In genomic region chr2:32536086-32536633, GRCm38 (mm10) we compare ENCODE assay signal across 8 mouse cellular contexts. TPM values are rescaled to one million over a fixed set of nuclear protein-coding genes. Genes with fewer than 3 reads are reported as not detected.
DNase-seq lines count a peak whose midpoint lies in the region; ATAC-seq and TF ChIP-seq lines count a peak whose summit lies in the region.

No protein-coding gene starts in this region.

- H3K4me1 ChIP-seq in brown adipose tissue, adult 24 weeks (ENCODE audit: control insufficient read depth, insufficient read depth, insufficient read length, low read length) = peaks cover 38% of the 10 kb centered on the region
- H3K4me1 ChIP-seq in forebrain, postnatal 0 days (ENCODE audit: insufficient read depth) = peaks cover 25% of the 10 kb centered on the region
- H3K4me1 ChIP-seq in kidney, embryonic 15.5 days = peaks cover 73% of the 10 kb centered on the region
- H3K4me1 ChIP-seq in midbrain, embryonic 10.5 days = peaks cover 77% of the 10 kb centered on the region

- no peaks in the 10 kb centered on the region for H3K9me3 ChIP-seq in forebrain, postnatal 0 days (ENCODE audit: low read length)
- H3K9me3 ChIP-seq in kidney, embryonic 15.5 days (replicated peaks) = no peaks in the 10 kb centered on the region
- H3K9me3 ChIP-seq in midbrain, embryonic 10.5 days (replicated peaks) = no peaks in the 10 kb centered on the region

- H3K27me3 ChIP-seq in forebrain, postnatal 0 days (ENCODE audit: insufficient read depth, low read length) = no peaks in the 10 kb centered on the region
- H3K27me3 ChIP-seq in kidney, embryonic 15.5 days = no peaks in the 10 kb centered on the region
- no peaks in the 10 kb centered on the region for H3K27me3 ChIP-seq in midbrain, embryonic 10.5 days (ENCODE audit: low read depth, poor library complexity, severe bottlenecking)

- H3K36me3 ChIP-seq in forebrain, postnatal 0 days (ENCODE audit: insufficient read depth) = no peaks in the 10 kb centered on the region
- H3K36me3 ChIP-seq in kidney, embryonic 15.5 days = no peaks in the 10 kb centered on the region
- no peaks in the 10 kb centered on the region for H3K36me3 ChIP-seq in midbrain, embryonic 10.5 days

- peak; percentile 32 for DNase-seq in ovary, postnatal 36 days (ENCODE audit: low spot score)
- no peak for DNase-seq in ovary, adult 18-20 months (ENCODE audit: low spot score)
- DNase-seq in forebrain, postnatal 0 days = no peak
- DNase-seq in midbrain, embryonic 10.5 days (ENCODE audit: low spot score) = peak; percentile 26
- no peak for DNase-seq in urinary bladder, postnatal 4 days (ENCODE audit: low spot score in 2 of 2)

- H3K27ac ChIP-seq in brown adipose tissue, adult 24 weeks (replicated peaks; ENCODE audit: low read depth, low read length) = peak overlapping the region; percentile 75
- H3K27ac ChIP-seq in forebrain, postnatal 0 days (ENCODE audit: low read depth, low read length) = peak overlapping the region; percentile 46
- peak overlapping the region; percentile 97 for H3K27ac ChIP-seq in kidney, embryonic 15.5 days
- H3K27ac ChIP-seq in midbrain, embryonic 10.5 days (replicated peaks) = peak overlapping the region; percentile 94

- 3% methylated on average over 14 of the region's 14 CpGs for WGBS in forebrain, postnatal 0 days
- WGBS in kidney, embryonic 15.5 days = 2% methylated on average over 14 of the region's 14 CpGs
- under 1% methylated on average over 14 of the region's 14 CpGs for WGBS in midbrain, embryonic 10.5 days

- peak overlapping the region; percentile 87 for H3K4me3 ChIP-seq in brown adipose tissue, adult 24 weeks (ENCODE audit: insufficient read depth, low read depth, low read length)
- H3K4me3 ChIP-seq in forebrain, postnatal 0 days (ENCODE audit: low read depth, low read length) = peak overlapping the region; percentile 92
- peak overlapping the region; percentile 97 for H3K4me3 ChIP-seq in kidney, embryonic 15.5 days (replicated peaks)
- peak overlapping the region; percentile 91 for H3K4me3 ChIP-seq in midbrain, embryonic 10.5 days

- no peak for ATAC-seq in forebrain, postnatal 0 days
- ATAC-seq in kidney, embryonic 15.5 days (replicated peaks; ENCODE audit: low FRiP score) = no peak
- no peak for ATAC-seq in megakaryocyte-erythroid progenitor cell, adult 5-6 weeks (replicated peaks; ENCODE audit: low FRiP score, low TSS enrichment, poor library complexity, severe bottlenecking)

- no peak for TF ChIP-seq CTCF in forebrain, postnatal 0 days (IDR thresholded peaks at IDR 0.05; ENCODE audit: low read depth)

- peak overlapping the region; percentile 92 for H3K9ac ChIP-seq in forebrain, postnatal 0 days
- peak overlapping the region; percentile 95 for H3K9ac ChIP-seq in kidney, embryonic 15.5 days

- peak overlapping the region; percentile 76 for H3K4me2 ChIP-seq in forebrain, postnatal 0 days (ENCODE audit: low read depth)
- H3K4me2 ChIP-seq in kidney, embryonic 15.5 days = peak overlapping the region; percentile 87

RNA-seq across cellular contexts. Expression of gene Fam102a, which starts 1.0 kb away (rescaled TPM):
- polyA plus RNA-seq in brown adipose tissue, adult 24 weeks (2012; ENCODE audit: insufficient read depth, insufficient read length, missing spikeins) = 6.3 and 15.4 TPM in 2 replicates
- 17.6 and 19.7 TPM in 2 replicates for total RNA-seq in forebrain, postnatal 0 days (2014; rRNA removed)
- polyA plus RNA-seq in forebrain, postnatal 0 days (2015; fragmentation: Nextera tagmentation; extraction: Ambion mirVana) = 7.2 and 7.5 TPM in 2 replicates
- polyA plus RNA-seq in kidney, embryonic 15.5 days (2015; fragmentation: Nextera tagmentation; extraction: Ambion mirVana) = 14.5 and 15.0 TPM in 2 replicates
- polyA plus RNA-seq in midbrain, embryonic 10.5 days (2016; fragmentation: Nextera tagmentation; extraction: Ambion mirVana) = 6.8 and 7.9 TPM in 2 replicates
- total RNA-seq in megakaryocyte-erythroid progenitor cell, adult 5-6 weeks (2014; fragmentation: Nextera tagmentation) = 1.5 and 2.9 TPM in 2 replicates
- 0.34 and 2.3 TPM in 2 replicates for total RNA-seq in megakaryocyte-erythroid progenitor cell, adult 5-6 weeks (2017)

RNA-seq across cellular contexts. Expression of gene Dpm2, which starts 34.5 kb away (rescaled TPM):
- 31.2 and 37.5 TPM in 2 replicates for polyA plus RNA-seq in brown adipose tissue, adult 24 weeks (2012; ENCODE audit: insufficient read depth, insufficient read length, missing spikeins)
- 59.2 and 60.5 TPM in 2 replicates for total RNA-seq in forebrain, postnatal 0 days (2014; rRNA removed)
- 142 and 152 TPM in 2 replicates for polyA plus RNA-seq in forebrain, postnatal 0 days (2015; fragmentation: Nextera tagmentation; extraction: Ambion mirVana)
- 103 and 107 TPM in 2 replicates for polyA plus RNA-seq in kidney, embryonic 15.5 days (2015; fragmentation: Nextera tagmentation; extraction: Ambion mirVana)
- 113 and 116 TPM in 2 replicates for polyA plus RNA-seq in midbrain, embryonic 10.5 days (2016; fragmentation: Nextera tagmentation; extraction: Ambion mirVana)
- total RNA-seq in megakaryocyte-erythroid progenitor cell, adult 5-6 weeks (2014; fragmentation: Nextera tagmentation) = 94.2 and 108 TPM in 2 replicates
- total RNA-seq in megakaryocyte-erythroid progenitor cell, adult 5-6 weeks (2017) = 33.0 and 38.5 TPM in 2 replicates

RNA-seq across cellular contexts. Expression of gene Pip5kl1, which starts 38.4 kb away (rescaled TPM):
- polyA plus RNA-seq in brown adipose tissue, adult 24 weeks (2012; ENCODE audit: insufficient read depth, insufficient read length, missing spikeins) = not detected in 2 replicates
- 6.4 and 11.8 TPM in 2 replicates for total RNA-seq in forebrain, postnatal 0 days (2014; rRNA removed)
- polyA plus RNA-seq in forebrain, postnatal 0 days (2015; fragmentation: Nextera tagmentation; extraction: Ambion mirVana) = 5.6 and 8.2 TPM in 2 replicates
- 2.0 and 2.7 TPM in 2 replicates for polyA plus RNA-seq in kidney, embryonic 15.5 days (2015; fragmentation: Nextera tagmentation; extraction: Ambion mirVana)
- 1.9 and 2.8 TPM in 2 replicates for polyA plus RNA-seq in midbrain, embryonic 10.5 days (2016; fragmentation: Nextera tagmentation; extraction: Ambion mirVana)
- total RNA-seq in megakaryocyte-erythroid progenitor cell, adult 5-6 weeks (2014; fragmentation: Nextera tagmentation) = not detected in 2 replicates
- total RNA-seq in megakaryocyte-erythroid progenitor cell, adult 5-6 weeks (2017) = 0.23 TPM in 1 of 2 replicates, not detected in the other

RNA-seq across cellular contexts. Expression of gene 9430097D07Rik, which starts 39.3 kb away (rescaled TPM):
- polyA plus RNA-seq in brown adipose tissue, adult 24 weeks (2012; ENCODE audit: insufficient read depth, insufficient read length, missing spikeins) = not detected in 2 replicates
- 0.38 and 1.0 TPM in 2 replicates for total RNA-seq in forebrain, postnatal 0 days (2014; rRNA removed)
- polyA plus RNA-seq in forebrain, postnatal 0 days (2015; fragmentation: Nextera tagmentation; extraction: Ambion mirVana) = 0.26 and 0.45 TPM in 2 replicates
- 0.10 and 0.17 TPM in 2 replicates for polyA plus RNA-seq in kidney, embryonic 15.5 days (2015; fragmentation: Nextera tagmentation; extraction: Ambion mirVana)
- 0.17 and 0.22 TPM in 2 replicates for polyA plus RNA-seq in midbrain, embryonic 10.5 days (2016; fragmentation: Nextera tagmentation; extraction: Ambion mirVana)
- total RNA-seq in megakaryocyte-erythroid progenitor cell, adult 5-6 weeks (2014; fragmentation: Nextera tagmentation) = not detected in 2 replicates
- 0.75 TPM in 1 of 2 replicates, not detected in the other for total RNA-seq in megakaryocyte-erythroid progenitor cell, adult 5-6 weeks (2017)

RNA-seq across cellular contexts. Expression of gene St6galnac4, which starts 50.7 kb away (rescaled TPM):
- polyA plus RNA-seq in brown adipose tissue, adult 24 weeks (2012; ENCODE audit: insufficient read depth, insufficient read length, missing spikeins) = 2.4 and 3.0 TPM in 2 replicates
- 32.4 and 35.5 TPM in 2 replicates for total RNA-seq in forebrain, postnatal 0 days (2014; rRNA removed)
- polyA plus RNA-seq in forebrain, postnatal 0 days (2015; fragmentation: Nextera tagmentation; extraction: Ambion mirVana) = 31.3 and 33.2 TPM in 2 replicates
- polyA plus RNA-seq in kidney, embryonic 15.5 days (2015; fragmentation: Nextera tagmentation; extraction: Ambion mirVana) = 22.3 and 23.2 TPM in 2 replicates
- 15.9 and 17.1 TPM in 2 replicates for polyA plus RNA-seq in midbrain, embryonic 10.5 days (2016; fragmentation: Nextera tagmentation; extraction: Ambion mirVana)
- total RNA-seq in megakaryocyte-erythroid progenitor cell, adult 5-6 weeks (2014; fragmentation: Nextera tagmentation) = 21.5 and 29.8 TPM in 2 replicates
- total RNA-seq in megakaryocyte-erythroid progenitor cell, adult 5-6 weeks (2017) = 22.3 and 22.7 TPM in 2 replicates

Comparison
In these comparisons a context has a peak if more than half of its experiments do, and no peak if none do; other contexts are left out.
1. DNase-seq: peak in ovary, postnatal 36 days (single experiment) and midbrain, embryonic 10.5 days (single experiment); none in ovary, adult 18-20 months (single experiment), forebrain, postnatal 0 days (single experiment) and urinary bladder, postnatal 4 days (0 of 2).
2. H3K27ac ChIP-seq: peak in every context shown above with its lines; median percentile 97 in kidney, embryonic 15.5 days; 94 in midbrain, embryonic 10.5 days; 75 in brown adipose tissue, adult 24 weeks; 46 in forebrain, postnatal 0 days.
3. Peak in every context shown above with its lines, with median percentiles within 50 percentile points of each other: H3K4me3 ChIP-seq.